Mouse (Mus musculus): ENCODE measurements at regions not wholly inside any gene's neighbourhood (a gene's known extent, or its start where the extent isn't known, plus 50 kb on each side); places are given as distances from the start of the nearest gene placed in this dataset.
"Not testable (repeated sequence)": the region's sequence is repeated elsewhere in the genome, so short reads cannot be mapped to it uniquely, and the experiment has no call there.

DNA sequence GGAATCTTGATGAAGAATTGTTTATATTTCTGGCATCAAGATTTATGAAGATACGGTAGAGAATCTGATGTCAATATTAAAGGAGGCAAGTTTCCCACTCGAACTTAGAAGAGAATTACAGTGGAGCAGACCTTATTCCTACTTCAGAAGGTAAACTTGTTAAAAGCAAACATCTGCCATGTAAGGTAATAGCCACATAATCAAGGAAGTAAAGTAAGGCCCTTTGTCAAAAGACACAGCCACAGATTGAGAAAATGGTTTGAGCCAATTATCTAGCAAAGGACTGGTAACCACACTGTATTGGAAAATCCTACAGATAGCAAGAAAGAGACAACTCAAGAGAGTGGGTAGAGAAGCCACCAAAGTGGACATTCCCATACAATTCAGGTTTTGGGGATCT, 111.4 kb upstream of the Gm5148 start:
- DNase-seq (ENCODE audit: low read depth): no peak

DNA sequence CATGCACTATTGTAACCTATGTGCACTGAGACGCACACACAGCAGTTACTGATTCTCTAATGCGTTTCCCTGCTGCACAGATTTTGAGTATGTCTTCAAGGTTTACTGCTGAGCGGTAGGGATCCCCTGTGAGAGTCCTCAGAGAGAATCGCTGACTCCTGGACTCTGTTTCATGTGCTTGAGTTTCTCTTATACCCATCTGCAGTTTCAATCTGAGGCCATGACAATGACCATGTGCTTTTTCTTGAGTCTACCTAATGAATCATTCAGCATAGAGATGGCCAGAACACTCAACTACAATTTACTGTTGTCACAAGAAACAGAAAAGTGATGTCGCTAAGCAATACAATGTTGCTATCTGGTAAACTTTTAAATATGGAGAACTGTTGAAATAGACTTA, 110.8 kb upstream of the Gm5148 start:
- no peak for DNase-seq (ENCODE audit: low read depth)

DNA sequence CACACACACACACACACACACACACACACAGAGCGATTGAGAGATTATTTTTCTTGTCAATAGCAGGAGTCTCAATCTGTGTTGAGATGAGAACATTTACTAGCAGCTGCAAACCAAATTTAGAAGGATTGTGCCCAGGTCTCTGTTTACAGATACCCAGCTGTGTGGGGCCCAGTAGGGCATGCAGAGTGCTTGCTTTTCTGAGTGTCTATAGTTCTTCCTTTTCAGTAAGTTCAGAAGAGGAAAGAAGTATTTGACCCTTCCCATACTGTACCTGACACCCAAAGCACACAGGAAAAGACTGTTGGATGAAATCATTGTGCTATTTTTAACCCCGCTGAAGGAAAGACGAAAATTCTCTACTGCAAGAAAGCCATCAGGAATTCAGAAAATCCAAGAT, 110.3 kb upstream of the Gm5148 start:
- no peak for DNase-seq (ENCODE audit: low read depth)

DNA sequence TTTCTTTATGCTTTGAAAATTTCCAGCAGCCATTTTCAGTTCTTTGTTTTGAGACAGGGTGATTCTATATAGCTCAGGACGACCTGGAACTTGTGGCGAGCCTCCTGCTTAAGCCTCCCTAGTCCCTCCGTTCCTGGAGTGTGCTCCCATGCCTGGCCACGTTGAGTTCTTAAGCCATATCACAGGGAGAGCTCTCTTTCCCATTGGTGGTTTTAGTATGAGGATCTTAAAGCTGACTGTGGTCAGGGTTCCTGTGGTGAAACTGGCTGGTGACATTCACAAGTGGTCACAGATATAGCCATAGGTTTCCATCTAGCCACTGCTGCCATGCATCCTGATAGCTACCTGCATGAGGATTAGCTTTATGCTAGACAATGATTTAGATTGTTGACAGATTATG, 109.1 kb upstream of the Gm5148 start:
- no peak for DNase-seq (ENCODE audit: low read depth)

DNA sequence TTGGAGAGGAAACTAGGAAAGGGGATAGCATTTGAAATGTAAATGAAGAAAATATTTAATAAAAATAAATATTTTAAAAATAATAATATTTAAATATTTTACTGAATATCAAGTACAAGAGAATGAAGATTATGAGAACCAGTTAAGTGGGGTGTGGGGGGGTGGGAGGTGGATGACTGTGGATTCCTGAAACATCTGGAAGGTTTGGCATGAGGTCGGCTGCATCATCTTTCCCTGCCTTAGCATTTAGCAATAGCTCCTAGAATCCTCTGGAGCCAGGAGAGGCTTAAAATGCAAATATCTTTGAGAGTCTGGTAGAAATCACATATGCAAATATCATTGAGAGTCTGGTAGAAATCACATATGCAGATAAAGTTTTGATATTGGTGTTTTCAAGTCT, 103.3 kb upstream of the Gm5148 start:
- no peak for DNase-seq (ENCODE audit: low read depth)

DNA sequence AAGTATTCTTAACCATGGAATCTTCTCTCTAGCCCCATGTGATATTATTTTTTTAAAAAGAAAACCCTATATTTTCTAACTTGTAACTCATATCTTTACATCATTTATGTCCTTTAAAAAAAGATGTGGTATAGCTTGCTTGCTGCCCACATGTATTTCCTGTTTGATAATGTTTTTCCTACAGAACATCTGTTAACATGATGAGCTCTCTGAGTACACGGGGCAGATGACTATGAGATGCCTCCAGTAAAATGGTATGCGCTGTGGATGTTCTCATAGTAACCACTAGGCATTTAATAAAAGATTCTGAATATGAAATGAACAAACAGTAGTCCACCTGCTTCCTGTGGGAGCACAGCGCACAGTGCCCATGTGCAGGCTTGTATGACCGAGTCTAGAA, 101.3 kb upstream of the Gm5148 start:
- no peak for DNase-seq (ENCODE audit: low read depth)

DNA sequence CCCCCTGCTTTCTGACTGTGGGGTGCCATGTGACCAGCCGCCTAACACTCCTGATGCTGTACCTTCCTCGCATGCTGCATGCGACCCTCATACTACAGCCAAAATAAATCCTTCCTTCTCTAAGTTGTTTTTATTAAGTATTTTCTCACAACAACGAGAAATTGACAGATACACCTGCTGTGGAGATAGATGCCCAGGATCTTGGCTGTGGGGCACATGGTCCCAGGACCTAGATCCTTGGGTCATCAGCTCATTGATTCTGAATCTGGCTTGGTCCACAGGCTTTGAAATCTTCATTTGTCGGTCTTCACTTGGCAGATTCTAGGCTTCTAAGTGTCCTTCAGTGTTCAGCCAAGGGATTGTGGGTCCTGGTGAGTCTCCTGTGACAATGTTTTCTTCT, 100.4 kb upstream of the Gm5148 start:
- DNase-seq (ENCODE audit: low read depth): no peak

DNA sequence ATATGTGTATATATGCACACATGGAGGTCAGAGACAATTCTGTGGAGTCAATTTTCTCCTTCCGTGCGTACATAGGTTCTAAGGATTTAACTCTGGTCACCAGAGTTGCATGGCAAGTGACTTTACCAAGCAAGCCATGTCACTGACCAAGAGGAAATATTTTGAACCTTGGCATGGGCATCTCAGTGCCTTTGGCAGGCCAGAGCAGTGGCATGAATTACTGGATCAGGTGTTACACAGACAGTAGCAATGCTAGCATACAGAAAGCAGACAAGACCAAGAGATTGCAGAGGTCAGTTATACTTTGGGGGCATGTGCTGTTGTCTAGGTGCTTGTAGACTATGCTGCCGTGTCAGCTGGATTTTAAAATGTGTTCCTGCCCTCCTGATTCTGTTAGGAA, 95.2 kb upstream of the Gm5148 start:
- DNase-seq (ENCODE audit: low read depth): no peak

DNA sequence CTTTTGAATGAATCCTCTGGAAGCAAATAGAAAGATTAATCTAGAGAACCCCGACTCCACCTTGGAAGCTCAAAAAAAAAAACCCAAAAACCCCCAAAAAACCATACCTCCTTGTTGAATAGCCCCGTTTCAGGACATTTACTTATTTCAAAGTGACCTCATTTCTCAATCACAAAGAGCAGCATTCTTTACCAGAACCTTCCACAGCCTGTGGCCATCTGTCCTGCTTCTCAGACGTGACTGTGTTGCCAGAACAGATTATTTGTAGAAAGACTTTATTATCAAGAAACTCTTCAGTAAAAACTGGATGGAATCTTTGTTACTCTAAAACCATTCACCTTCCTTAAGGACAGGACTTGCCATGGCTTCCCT, 93.1 kb upstream of the Gm5148 start:
- no peak for DNase-seq (ENCODE audit: low read depth)

DNA sequence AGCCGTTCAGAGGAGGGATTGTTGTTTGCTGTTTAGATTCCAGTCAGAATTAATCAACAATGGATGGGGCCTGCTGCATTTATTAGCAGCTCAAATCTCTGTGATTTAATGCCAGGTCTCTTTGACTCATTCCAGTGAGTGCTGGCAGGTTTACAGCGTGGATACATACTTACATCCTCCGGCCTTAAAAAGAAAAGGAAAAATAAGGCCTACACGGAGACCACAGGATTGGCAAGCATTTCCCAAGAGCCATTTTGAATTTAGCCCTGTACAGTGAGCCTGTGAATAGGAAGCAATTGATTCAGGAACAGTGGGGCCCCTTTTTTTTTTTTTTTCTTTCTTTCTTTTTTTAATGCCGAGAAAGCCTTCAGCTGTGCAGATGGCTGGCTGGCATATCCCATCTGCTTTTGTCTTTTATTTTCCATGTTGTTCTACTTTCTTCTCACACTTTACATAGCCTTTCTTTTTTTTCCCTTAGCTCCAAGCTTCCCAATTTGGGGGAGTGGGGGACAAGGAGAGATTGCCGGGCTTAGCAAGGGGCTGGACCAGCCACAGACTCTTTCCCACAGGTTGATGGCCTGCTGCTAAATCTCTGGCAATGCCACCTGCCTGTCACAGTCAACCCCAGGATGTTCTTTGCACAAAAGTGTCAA, 92.6 kb upstream of the Gm5148 start:
- DNase-seq (ENCODE audit: low read depth): no peak

DNA sequence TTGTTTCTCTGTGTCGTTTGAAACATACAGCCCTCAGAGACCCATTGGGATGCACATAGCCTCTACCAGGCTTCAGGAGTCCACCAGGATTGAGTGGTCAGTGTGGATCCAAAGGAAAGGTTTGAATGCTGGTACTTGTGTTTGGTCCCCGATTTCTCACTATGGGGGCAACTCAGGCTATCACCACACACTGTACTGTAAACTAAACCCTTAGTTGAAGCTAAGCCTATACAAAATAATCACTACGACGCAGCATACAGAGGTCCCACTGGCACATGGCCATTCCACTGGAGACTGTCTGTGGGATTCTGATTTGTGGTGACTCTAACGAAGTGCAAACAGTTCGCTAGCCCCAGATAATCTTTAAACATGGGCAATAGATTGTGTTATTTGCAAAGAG, 91.5 kb upstream of the Gm5148 start:
- no peak for DNase-seq (ENCODE audit: low read depth)

DNA sequence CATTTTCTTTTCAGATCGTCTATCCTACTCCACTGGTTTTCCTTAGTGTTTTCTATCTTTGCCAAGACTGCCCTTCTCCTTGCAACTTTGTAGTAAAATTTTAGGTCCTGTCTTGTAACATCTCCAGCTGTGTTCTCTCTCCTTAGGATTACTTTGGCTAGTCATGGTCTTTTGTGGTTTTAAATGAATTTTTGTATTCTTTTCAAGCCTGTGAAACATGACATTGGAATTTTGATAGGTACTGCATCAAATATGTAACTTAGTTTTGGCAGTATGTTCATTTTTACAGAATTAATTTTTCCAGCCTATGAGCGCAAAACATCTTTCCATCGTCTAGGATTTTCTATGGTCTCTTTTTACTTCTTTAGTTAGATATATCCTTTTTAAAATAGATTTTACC, 88.6 kb upstream of the Gm5148 start:
- DNase-seq (ENCODE audit: low read depth): no peak

DNA sequence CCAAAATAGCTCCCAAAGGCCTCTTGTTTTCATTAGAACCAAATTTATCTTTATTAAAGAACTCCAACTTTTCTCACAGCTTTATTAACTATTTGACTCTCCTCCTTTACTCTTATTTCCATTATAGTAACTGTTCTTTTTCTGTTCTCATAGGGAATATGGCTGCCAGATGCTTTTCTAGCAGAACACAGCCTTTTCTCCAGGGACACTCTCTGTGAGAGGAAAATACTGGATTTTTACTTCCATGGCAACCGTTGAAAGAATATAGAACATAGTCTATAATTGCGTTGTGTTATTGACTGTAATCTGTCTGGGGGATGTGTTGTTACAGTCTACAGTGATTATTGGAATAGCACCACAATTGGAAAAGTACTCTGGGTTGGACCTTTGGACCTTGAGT, 87.1 kb upstream of the Gm5148 start:
- DNase-seq (ENCODE audit: low read depth): no peak

DNA sequence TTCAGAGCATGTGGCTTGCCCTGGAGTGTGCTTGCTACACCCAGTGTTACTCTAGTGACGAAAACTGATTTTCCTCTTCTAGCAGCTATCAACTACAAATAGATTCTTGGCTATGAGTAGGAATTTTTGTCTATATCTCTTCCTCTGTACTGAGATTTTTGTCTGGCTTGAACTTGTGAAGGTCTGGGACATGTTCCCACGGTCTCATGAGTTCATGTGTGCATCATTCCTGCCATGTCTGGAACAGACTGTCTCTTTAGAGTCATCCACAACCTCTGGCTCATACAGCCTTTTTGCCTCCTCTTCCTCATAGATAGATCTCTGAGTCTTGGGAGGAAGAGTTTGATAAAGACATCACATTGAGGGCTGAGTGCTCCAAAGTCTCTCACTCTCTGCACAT, 86.5 kb upstream of the Gm5148 start:
- DNase-seq (ENCODE audit: low read depth): no peak

DNA sequence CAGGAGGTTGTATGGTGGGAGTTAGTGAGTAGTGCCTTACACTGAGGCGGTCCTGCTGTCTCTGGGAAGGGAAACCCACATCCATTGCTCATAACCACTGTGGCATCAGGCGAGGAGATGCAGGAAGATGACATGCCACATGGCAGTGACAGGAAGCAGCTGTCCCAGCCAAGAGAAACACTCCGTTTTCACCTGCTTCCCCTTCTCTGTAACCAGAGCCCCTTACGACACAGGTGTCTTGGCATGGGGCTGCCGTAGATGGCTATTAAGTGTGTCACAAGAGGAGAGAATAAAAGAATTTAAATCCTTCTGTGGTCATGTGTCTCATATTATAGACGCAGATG, 81.5 kb upstream of the Gm5148 start:
- DNase-seq (ENCODE audit: low read depth): peak; percentile 20

DNA sequence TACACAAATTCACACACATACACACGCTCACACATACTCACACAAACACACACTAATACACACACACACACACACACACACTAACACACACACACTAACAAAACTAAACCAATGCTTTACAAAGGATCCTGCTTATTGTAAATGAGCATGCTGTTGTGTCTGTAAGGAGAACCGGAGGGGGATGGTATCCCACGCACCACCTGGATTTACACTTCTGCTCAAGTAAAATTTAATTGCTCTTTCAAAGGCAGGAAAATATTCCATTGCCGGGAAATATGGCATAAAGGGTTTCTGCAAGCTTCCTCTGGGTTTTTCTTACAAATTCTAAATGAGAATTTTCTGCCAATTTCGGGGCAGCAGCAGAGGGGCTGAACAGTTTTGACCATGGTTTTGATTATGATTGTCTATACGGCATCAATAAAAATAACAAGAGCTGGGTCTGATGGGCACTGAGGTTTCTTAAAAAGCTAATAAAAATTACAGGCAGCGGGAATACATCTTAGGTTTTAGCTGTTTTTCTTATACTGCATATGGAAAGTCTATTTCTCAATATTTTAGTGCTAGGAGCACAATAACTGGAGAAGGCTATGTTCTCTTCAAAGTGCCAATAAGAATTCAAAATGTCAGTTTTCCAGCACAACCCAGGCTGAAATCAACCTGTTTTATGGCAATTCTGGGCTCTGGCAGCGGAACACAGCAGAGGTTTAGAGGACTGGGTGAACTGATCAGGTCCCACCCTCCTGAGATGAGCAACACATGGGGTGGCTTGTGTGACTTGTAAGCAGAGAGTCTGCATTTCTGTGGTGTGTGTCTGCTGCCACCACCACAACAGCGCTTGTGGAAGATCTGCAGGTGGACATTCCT, 80.9 kb upstream of the Gm5148 start:
- DNase-seq (ENCODE audit: low read depth): no peak

DNA sequence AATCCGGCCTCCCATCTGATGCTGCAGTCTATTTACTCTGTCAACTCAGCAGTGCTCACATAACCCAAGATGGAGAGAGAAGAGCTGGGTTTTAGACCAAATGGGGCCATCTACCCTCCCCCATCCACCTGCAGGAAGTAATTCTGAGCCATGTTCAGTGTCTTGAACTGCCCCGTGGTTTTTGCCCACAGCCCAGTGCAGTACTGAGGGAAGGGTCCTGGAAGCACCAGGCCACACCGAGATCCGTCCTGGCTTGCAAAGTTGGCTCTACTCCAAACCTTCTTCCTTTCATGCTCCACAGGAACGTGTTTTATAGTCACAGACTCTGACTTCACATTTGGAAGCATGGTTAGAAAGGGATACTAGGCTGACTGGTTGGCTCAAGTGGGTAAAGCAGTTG, 80.0 kb upstream of the Gm5148 start:
- DNase-seq (ENCODE audit: low read depth): no peak

DNA sequence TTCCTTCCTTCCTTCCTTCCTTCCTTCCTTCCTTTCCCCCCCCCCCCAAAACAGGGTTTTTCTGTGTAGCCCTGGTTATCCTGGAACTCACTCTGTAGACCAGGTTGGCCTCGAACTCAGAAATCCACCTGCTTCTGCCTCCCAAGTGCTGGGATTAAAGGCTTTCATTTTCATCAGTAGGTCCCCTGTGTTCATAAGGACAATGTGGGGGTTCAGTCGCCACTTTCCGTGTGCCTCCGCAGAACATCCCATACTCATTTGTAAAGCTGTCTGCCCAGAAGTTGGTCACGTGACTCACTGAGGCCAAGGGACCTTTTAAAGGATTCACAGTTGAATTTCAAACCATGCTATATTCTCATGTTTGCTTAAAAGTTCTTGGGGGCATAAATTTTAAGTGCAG, 79.5 kb upstream of the Gm5148 start:
- DNase-seq (ENCODE audit: low read depth): not testable (repeated sequence)

DNA sequence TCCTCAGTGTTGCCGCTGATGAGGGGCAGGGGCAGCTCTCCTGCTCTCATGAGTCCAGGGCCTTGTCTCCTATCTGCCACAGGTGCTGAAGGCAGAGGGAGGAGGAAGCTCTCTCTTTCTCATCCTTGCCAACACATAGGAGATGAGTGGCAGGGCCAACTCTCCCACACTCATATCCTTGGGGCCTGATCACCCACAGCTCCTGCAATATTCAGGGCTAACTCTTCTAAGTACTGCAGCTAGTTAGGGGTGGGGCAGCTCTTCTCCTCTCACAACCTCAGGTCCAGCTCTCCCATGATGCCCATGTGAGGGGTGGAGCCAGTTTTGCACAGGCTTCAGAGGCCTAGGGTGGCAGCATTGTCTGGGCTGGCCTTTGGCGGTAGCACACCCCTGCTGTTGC, 77.3 kb upstream of the Gm5148 start:
- DNase-seq (ENCODE audit: low read depth): peak; percentile 62

DNA sequence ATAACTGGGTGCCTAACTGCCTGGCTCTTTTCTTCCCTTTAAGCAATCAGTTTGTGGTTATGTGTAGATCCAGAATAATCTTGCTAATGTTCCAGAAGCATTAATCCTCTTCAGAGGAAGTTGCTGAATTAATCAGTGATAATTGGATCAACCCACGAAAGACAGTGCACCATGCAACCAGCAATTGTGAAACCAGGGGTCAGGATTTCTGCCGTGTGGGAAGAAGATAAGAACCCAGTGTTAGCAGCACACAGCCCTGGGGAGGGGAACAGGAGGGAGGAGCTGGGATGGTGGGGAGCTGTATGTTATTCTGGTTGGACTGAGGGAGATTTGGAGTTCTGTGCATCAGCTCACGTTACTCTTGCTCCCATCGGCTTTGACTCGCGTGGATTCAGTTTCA, 75.5 kb upstream of the Gm5148 start:
- peak; percentile 16 for DNase-seq (ENCODE audit: low read depth)

DNA sequence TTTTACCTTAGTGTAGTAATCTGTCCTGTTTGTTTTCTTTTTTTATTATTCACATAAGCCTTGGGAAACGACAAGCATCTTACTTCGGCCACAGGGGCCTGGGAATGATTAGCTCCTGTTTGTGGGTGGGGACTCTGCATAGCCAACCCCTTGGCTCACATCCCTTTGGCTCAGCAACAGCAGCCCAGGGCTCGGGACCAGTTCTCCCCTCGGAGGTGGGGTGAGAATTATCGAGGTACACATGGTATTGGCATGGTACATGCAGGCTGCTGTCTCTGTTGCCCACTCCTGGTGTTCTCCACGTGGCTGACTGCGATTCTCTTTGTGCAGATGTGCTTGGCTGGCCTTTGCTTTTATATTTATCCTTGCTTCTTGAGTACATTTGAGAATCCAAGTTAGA, 65.4 kb upstream of the Gm5148 start:
- DNase-seq (ENCODE audit: low read depth): no peak

DNA sequence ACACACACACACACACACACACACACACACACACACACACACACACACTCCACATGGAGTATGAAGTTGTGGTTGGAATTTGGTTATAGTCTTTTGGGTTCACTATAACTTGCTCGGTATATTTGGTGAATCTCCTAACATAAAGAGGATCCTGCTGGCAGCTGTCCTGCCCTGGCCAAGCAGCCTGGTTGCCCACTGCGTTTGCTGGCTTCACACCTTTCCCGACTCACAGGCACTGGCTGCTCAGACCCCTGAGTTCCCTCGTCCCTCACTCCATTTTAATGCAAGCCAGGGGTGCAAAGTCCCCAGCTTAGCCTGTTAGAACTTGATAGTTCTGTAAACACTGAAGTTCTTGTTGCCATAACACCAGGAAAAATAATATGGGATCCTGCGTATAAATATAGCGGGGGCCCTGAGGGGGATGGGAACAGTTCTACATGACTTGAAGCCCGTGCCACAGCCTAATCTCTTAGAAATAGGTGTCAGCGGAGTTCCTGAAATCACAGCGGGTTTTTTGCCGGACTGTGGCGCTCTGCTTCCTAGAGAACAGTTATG, 64.9 kb upstream of the Gm5148 start:
- DNase-seq (ENCODE audit: low read depth): no peak

DNA sequence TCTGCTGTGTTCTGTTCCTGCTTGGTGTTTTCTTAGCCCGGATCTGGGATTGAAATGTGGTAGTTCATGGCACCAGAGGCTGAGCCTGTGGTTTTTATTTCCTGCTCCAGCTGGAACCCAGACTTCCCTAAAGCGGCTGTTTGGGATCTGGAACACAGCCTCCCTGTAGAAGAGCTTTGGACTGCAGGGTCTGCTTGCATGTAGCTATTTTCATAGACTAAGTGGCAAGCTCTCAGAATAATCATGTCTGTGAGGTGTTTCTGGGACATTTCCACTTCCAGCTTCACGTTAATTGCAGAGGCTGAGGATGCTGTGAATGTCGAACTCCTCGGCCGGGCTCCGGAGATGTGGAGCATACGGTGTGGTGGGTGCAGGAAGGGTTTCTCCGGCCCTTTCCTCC, 64.1 kb upstream of the Gm5148 start:
- no peak for DNase-seq (ENCODE audit: low read depth)

DNA sequence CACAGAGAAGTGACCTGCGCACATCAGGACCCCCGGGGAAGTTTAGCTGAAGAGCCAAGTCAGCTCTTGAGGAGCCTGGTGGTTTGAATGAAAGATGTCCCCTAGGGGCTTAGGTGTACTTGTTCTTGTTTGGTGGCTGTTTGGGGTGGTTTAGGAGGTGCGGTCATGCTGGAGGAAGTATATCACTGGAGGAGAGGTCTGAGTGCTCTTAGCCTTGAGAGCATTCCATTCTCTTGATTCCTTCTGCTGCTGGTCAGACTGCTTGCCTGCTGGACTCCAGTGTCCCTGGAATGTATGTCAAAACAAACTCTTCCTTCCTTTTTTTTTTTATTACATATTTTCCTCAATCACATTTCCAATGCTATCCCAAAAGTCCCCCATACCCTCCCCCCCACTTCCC, 62.5 kb upstream of the Gm5148 start:
- DNase-seq (ENCODE audit: low read depth): no peak

All from gonadal fat pad, adult 2 months (tissue).